Mouse (Mus musculus) small intestine, adult 2 months (tissue): ENCODE measurements at regions not wholly inside any gene's neighbourhood (a gene's known extent, or its start where the extent isn't known, plus 50 kb on each side); places are given as distances from the start of the nearest gene placed in this dataset.

Source experiments
- CTCF ChIP-seq: fragments of 200-500 bp; IDR thresholded peaks from 2 replicates; pipeline ENCODE4 v1.5.1; 2012; ENCODE audit warnings: low read depth, mild to moderate bottlenecking, control low read depth, inconsistent platforms, low read length, moderate library complexity, mixed read lengths; ENCODE audit not compliant: insufficient replicate concordance, insufficient read length; ENCODE audit errors: extremely low read depth
- POLR2A ChIP-seq: fragments of 200-500 bp; IDR thresholded peaks from 2 replicates; pipeline ENCODE4 v1.6.1; 2012; ENCODE audit warnings: low read depth, mild to moderate bottlenecking, control low read depth, inconsistent platforms, low read length, moderate library complexity

DNA sequence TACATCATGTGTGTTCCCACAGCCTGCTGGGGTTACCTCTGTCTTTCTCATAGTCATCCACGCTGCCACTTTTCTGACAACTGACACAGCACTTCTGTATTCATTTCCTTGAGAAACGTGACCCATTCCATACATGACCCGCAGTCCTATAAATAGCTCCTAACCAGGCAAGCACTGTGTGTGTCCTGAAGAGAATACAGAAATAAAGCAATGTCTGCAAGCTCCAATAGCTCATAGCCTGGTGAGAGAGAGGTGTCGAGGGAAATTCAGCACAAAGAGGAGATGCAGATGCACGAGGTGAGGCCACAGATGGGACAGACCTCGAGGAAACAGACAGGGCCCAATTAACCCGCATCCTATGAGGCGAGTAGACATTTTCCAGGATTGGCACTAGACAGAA is 141.0 kb upstream of the Arg1 start:
- TF ChIP-seq CTCF, result no peak
- no peak for TF ChIP-seq POLR2A
